Mouse (Mus musculus) forelimb bud, embryonic 11.5 days (tissue): Measurements from ENCODE around the gene Ltbr.
A peak's percentile ranks its signal among the peaks of the same experiment; 100 is the strongest.

Source experiments
- DNase-seq: peaks from one replicate; pipeline ENCODE4 v3.0.0-alpha.2; 2012; ENCODE audit warnings: low read depth, low spot score

Gene Ltbr

GRCm38 (mm10) chr6:125313546-125314230, at the start of gene Ltbr:
Gene Ltbr (minus strand): TSS chr6:125313885.
- peak; percentile 51 for DNase-seq

GRCm38 (mm10) chr6:125363021-125363420, 49.3 kb upstream of the Ltbr start:
- no peak for DNase-seq

GRCm38 (mm10) chr6:125361467-125362291, 48.0 kb upstream of the Ltbr start:
- DNase-seq, result no peak

- no peak for DNase-seq
These were observed 47.2 kb upstream of the Ltbr start for GRCm38 (mm10) chr6:125360846-125361245.

GRCm38 (mm10) chr6:125359999-125360398, 46.3 kb upstream of the Ltbr start:
- DNase-seq, result no peak

GRCm38 (mm10) chr6:125357334-125357733, 43.6 kb upstream of the Ltbr start:
- no peak for DNase-seq

GRCm38 (mm10) chr6:125356264-125356663, 42.6 kb upstream of the Ltbr start:
- DNase-seq, result no peak

- peak; percentile 64 for DNase-seq
These were observed 41.6 kb upstream of the Ltbr start for GRCm38 (mm10) chr6:125355197-125355741.

- DNase-seq, result no peak
These were observed 40.9 kb upstream of the Ltbr start for GRCm38 (mm10) chr6:125354352-125355151.

- DNase-seq, result no peak
These were observed 40.0 kb upstream of the Ltbr start for GRCm38 (mm10) chr6:125353655-125354054.

GRCm38 (mm10) chr6:125353221-125353620, 39.5 kb upstream of the Ltbr start:
- no peak for DNase-seq

GRCm38 (mm10) chr6:125352811-125353210, 39.1 kb upstream of the Ltbr start:
- no peak for DNase-seq

- no peak for DNase-seq
These were observed 38.3 kb upstream of the Ltbr start for GRCm38 (mm10) chr6:125352046-125352384.

- no peak for DNase-seq
These were observed 37.8 kb upstream of the Ltbr start for GRCm38 (mm10) chr6:125351368-125352045.

- no peak for DNase-seq
These were observed 37.3 kb upstream of the Ltbr start for GRCm38 (mm10) chr6:125350995-125351324.

GRCm38 (mm10) chr6:125350231-125350994, 36.7 kb upstream of the Ltbr start:
- no peak for DNase-seq

GRCm38 (mm10) chr6:125349575-125350230, 36.0 kb upstream of the Ltbr start:
- peak; percentile 64 for DNase-seq

GRCm38 (mm10) chr6:125348721-125349574, 35.3 kb upstream of the Ltbr start, which contains the start of gene Tnfrsf1a:
Gene Tnfrsf1a (plus strand): TSS chr6:125349362.
- no peak for DNase-seq

- DNase-seq, result no peak
These were observed 32.3 kb upstream of the Ltbr start for GRCm38 (mm10) chr6:125346029-125346428.
